ENCODE assay signal across 8 mouse cellular contexts in the genomic region with DNA sequence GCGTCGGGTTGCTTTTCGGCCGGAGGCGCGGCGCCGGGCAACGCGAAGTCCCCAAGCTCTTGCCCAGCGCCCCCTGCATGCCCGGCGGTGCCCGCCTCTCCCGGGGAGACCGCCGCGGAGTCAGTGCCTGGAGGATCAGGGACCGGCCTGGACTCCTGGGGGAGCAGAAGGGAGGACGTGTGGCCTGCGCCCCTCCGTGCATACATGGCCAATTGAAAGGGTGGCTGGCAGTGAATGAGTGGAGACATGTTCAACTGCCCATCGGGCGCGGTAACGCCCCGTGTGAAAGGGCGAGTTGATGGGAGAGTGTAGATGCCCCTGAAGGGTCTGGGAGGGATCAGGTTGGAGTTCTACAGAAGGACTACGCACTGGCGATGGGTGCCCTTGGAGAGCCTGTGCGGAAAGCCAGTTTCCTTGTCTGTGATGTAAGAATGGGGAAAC. TPM values are rescaled to one million over a fixed set of nuclear protein-coding genes. Genes with fewer than 3 reads are reported as not detected.
A peak's percentile ranks its signal among the peaks of the same experiment; 100 is the strongest.
DNase-seq lines count a peak whose midpoint lies in the region; ATAC-seq and TF ChIP-seq lines count a peak whose summit lies in the region.

No protein-coding gene starts in this region.

- ATAC-seq in hindbrain, embryonic 14.5 days (ENCODE audit: low FRiP score) = peak; percentile 88
- ATAC-seq in midbrain, embryonic 12.5 days (ENCODE audit: low FRiP score, low read depth) = peak; percentile 84

- H3K36me3 ChIP-seq in thymus, adult 2 months (ENCODE audit: control insufficient read depth, insufficient read depth, low read length) = peaks cover 7% of the 10 kb centered on the region; the same call in 1 of the 2 replicates
- peaks cover 25% of the 10 kb centered on the region for H3K36me3 ChIP-seq in hindbrain, embryonic 14.5 days (replicated peaks; ENCODE audit: control insufficient read depth, insufficient read depth)
- peaks cover 21% of the 10 kb centered on the region for H3K36me3 ChIP-seq in midbrain, embryonic 12.5 days

- DNase-seq in embryo, embryonic 10 days (ENCODE audit: low spot score) = peak; percentile 50
- DNase-seq in embryo, embryonic 11 days = no peak
- DNase-seq in thymus, adult 2 months = peak; percentile 79
- DNase-seq in thymus, postnatal 0 days (ENCODE audit: low spot score) = no peak
- DNase-seq in hindbrain, embryonic 14.5 days (ENCODE audit: low spot score) = no peak
- DNase-seq in T-cell, adult 2 months (ENCODE audit: low spot score) = no peak
- DNase-seq in left cerebral cortex, adult 18-20 months (ENCODE audit: low spot score in 2 of 2) = no peak

- no peak overlapping the region for H3K27ac ChIP-seq in thymus, adult 2 months (ENCODE audit: control insufficient read depth, insufficient read depth, low read length)
- peak overlapping the region; percentile 91 for H3K27ac ChIP-seq in hindbrain, embryonic 14.5 days
- peak overlapping the region; percentile 84 for H3K27ac ChIP-seq in midbrain, embryonic 12.5 days (replicated peaks)

- peaks cover 11% of the 10 kb centered on the region for H3K4me1 ChIP-seq in thymus, adult 2 months (replicated peaks; ENCODE audit: control insufficient read depth, insufficient read depth, low read length)
- H3K4me1 ChIP-seq in hindbrain, embryonic 14.5 days (replicated peaks; ENCODE audit: control insufficient read depth, insufficient read depth, low read length) = peaks cover 10% of the 10 kb centered on the region
- H3K4me1 ChIP-seq in midbrain, embryonic 12.5 days = peaks cover 12% of the 10 kb centered on the region

- TF ChIP-seq CTCF in thymus, adult 2 months (IDR thresholded peaks at IDR 0.05; ENCODE audit: borderline replicate concordance, control insufficient read depth, extremely low read depth, insufficient read depth, low read length, poor library complexity) = no peak

- H3K4me2 ChIP-seq in hindbrain, embryonic 14.5 days (replicated peaks) = peak overlapping the region; percentile 73
- peak overlapping the region; percentile 68 for H3K4me2 ChIP-seq in midbrain, embryonic 12.5 days (replicated peaks)

- peak overlapping the region; percentile 99 for H3K4me3 ChIP-seq in thymus, adult 2 months (ENCODE audit: control insufficient read depth, insufficient read depth, low read length)
- peak overlapping the region; percentile 89 for H3K4me3 ChIP-seq in hindbrain, embryonic 14.5 days (replicated peaks; ENCODE audit: low read length)
- H3K4me3 ChIP-seq in midbrain, embryonic 12.5 days = peak overlapping the region; percentile 87

- no peak for TF ChIP-seq POLR2A in thymus, adult 2 months (IDR thresholded peaks at IDR 0.05; ENCODE audit: control insufficient read depth, extremely low read depth, insufficient read depth, low read length, poor library complexity)

- no peaks in the 10 kb centered on the region for H3K27me3 ChIP-seq in thymus, adult 2 months (ENCODE audit: control insufficient read depth, insufficient read depth, low read length)
- H3K27me3 ChIP-seq in hindbrain, embryonic 14.5 days (ENCODE audit: control insufficient read depth, insufficient read depth, low read length) = no peaks in the 10 kb centered on the region
- no peaks in the 10 kb centered on the region for H3K27me3 ChIP-seq in midbrain, embryonic 12.5 days

- H3K9ac ChIP-seq in hindbrain, embryonic 14.5 days = peak overlapping the region; percentile 93
- peak overlapping the region; percentile 87 for H3K9ac ChIP-seq in midbrain, embryonic 12.5 days (replicated peaks)

- under 1% methylated on average over 31 of the region's 31 CpGs for WGBS in thymus, adult 2 months
- under 1% methylated on average over 17 of the region's 31 CpGs for WGBS in hindbrain, embryonic 14.5 days
- WGBS in midbrain, embryonic 12.5 days = under 1% methylated on average over 31 of the region's 31 CpGs

- no peaks in the 10 kb centered on the region for H3K9me3 ChIP-seq in hindbrain, embryonic 14.5 days (ENCODE audit: control insufficient read depth, low read length)
- H3K9me3 ChIP-seq in midbrain, embryonic 12.5 days = no peaks in the 10 kb centered on the region

RNA-seq across cellular contexts. Expression of gene Leo1, which starts 0.4 kb away (rescaled TPM):
- 6.7 and 9.0 TPM in 2 replicates for polyA plus RNA-seq in thymus, adult 2 months (2012; rRNA removed)
- polyA plus RNA-seq in thymus, postnatal 0 days (2015; fragmentation: Nextera tagmentation; extraction: Ambion mirVana) = 41.7 and 44.5 TPM in 2 replicates
- 36.1 and 36.9 TPM in 2 replicates for polyA plus RNA-seq in hindbrain, embryonic 14.5 days (2014; fragmentation: Nextera tagmentation; extraction: Ambion mirVana)
- 51.3 and 51.6 TPM in 2 replicates for polyA plus RNA-seq in midbrain, embryonic 12.5 days (2016; fragmentation: Nextera tagmentation; extraction: Ambion mirVana)
- 10 to 100 TPM; 28.8 to 32.0 TPM for total RNA-seq in left cerebral cortex, adult 18-20 months (2021)

RNA-seq across cellular contexts. Expression of gene Mapk6, which starts 31.9 kb away (rescaled TPM):
- 31.7 and 38.4 TPM in 2 replicates for polyA plus RNA-seq in thymus, adult 2 months (2012; rRNA removed)
- polyA plus RNA-seq in thymus, postnatal 0 days (2015; fragmentation: Nextera tagmentation; extraction: Ambion mirVana) = 47.4 and 51.9 TPM in 2 replicates
- 185 and 192 TPM in 2 replicates for polyA plus RNA-seq in hindbrain, embryonic 14.5 days (2014; fragmentation: Nextera tagmentation; extraction: Ambion mirVana)
- 177 and 187 TPM in 2 replicates for polyA plus RNA-seq in midbrain, embryonic 12.5 days (2016; fragmentation: Nextera tagmentation; extraction: Ambion mirVana)
- 10 to 100 TPM; 58.7 to 70.7 TPM for total RNA-seq in left cerebral cortex, adult 18-20 months (2021)

Comparison
In these comparisons a context has a peak if more than half of its experiments do, and no peak if none do; other contexts are left out.
1. DNase-seq: peak in embryo, embryonic 10 days (single experiment) and thymus, adult 2 months (single experiment); none in embryo, embryonic 11 days (single experiment), thymus, postnatal 0 days (single experiment), hindbrain, embryonic 14.5 days (single experiment), T-cell, adult 2 months (single experiment) and left cerebral cortex, adult 18-20 months (0 of 2).
2. Peak in every context shown above with its lines, with median percentiles within 50 percentile points of each other: H3K4me3 ChIP-seq.